ENCODE assay signal across 9 mouse cellular contexts in the genomic region with DNA sequence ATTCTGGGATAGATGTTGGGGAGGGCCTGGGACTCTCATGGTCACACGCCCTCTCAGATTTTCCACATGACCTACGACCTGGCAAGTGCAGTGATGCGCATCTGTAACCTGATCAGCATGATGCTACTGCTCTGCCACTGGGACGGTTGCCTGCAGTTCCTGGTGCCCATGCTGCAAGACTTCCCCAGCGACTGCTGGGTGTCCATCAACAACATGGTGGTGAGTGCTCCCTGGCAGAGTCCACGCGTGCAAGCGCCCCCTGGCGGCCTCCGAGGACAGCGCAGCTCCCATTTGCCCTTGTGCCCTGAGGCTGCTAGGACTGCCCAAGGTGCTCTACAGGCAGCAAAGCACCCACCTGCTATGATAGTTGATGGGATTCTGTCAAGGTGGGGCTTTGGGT. TPM values are rescaled to one million over a fixed set of nuclear protein-coding genes. Genes with fewer than 3 reads are reported as not detected.
DNase-seq lines count a peak whose midpoint lies in the region; ATAC-seq and TF ChIP-seq lines count a peak whose summit lies in the region.
"Had no signal": no experiment of that assay in that cellular context is flagged by ENCODE, and none has a peak within 500 bp of the region (broad histone marks: within the 10 kb centered on the region; RNA-seq: fewer than 3 reads in every experiment).

No protein-coding gene starts in this region.

- H3K4me1 ChIP-seq in hindbrain, embryonic 10.5 days (replicated peaks): peaks cover 30% of the 10 kb centered on the region
- peaks cover 7% of the 10 kb centered on the region for H3K4me1 ChIP-seq in hindbrain, embryonic 13.5 days (replicated peaks)
- no peaks in the 10 kb centered on the region for H3K4me1 ChIP-seq in G1E (ENCODE audit: insufficient read depth, low read depth, low read length)
- peaks cover 4% of the 10 kb centered on the region for H3K4me1 ChIP-seq in cortical plate, adult 2 months (ENCODE audit: control insufficient read depth, insufficient read depth, low read length)
- H3K4me1 ChIP-seq: embryonic facial prominence, embryonic 13.5 days had no signal

- no peak overlapping the region for H3K4me3 ChIP-seq in hindbrain, embryonic 10.5 days
- no peak overlapping the region for H3K4me3 ChIP-seq in hindbrain, embryonic 13.5 days
- H3K4me3 ChIP-seq in G1E (ENCODE audit: low read depth, low read length): no peak overlapping the region
- no peak overlapping the region for H3K4me3 ChIP-seq in cortical plate, adult 2 months (ENCODE audit: insufficient read depth, low read length)
- H3K4me3 ChIP-seq: embryonic facial prominence, embryonic 13.5 days had no signal

- no peak for ATAC-seq in hindbrain, embryonic 13.5 days (ENCODE audit: low FRiP score)
- ATAC-seq in G1E (ENCODE audit: extremely low read depth, insufficient number of reproducible peaks, low FRiP score, poor library complexity, severe bottlenecking): no peak
- ATAC-seq in activated CD4-positive, CD25-positive, alpha-beta regulatory T cell, adult 4 months: no peak

- H3K27me3 ChIP-seq in hindbrain, embryonic 10.5 days (ENCODE audit: insufficient read depth, poor library complexity, severe bottlenecking): no peaks in the 10 kb centered on the region
- no peaks in the 10 kb centered on the region for H3K27me3 ChIP-seq in hindbrain, embryonic 13.5 days
- H3K27me3 ChIP-seq in G1E (ENCODE audit: insufficient read depth, low read length): peaks cover 60% of the 10 kb centered on the region

- no peaks in the 10 kb centered on the region for H3K36me3 ChIP-seq in hindbrain, embryonic 10.5 days
- peaks cover 4% of the 10 kb centered on the region; the same call in 1 of the 2 replicates for H3K36me3 ChIP-seq in hindbrain, embryonic 13.5 days
- no peaks in the 10 kb centered on the region for H3K36me3 ChIP-seq in G1E (replicated peaks)
- H3K36me3 ChIP-seq: embryonic facial prominence, embryonic 13.5 days had no signal

- no peak for TF ChIP-seq POLR2A in cortical plate, adult 2 months (IDR thresholded peaks at IDR 0.05; ENCODE audit: extremely low read depth, insufficient read depth, low read length)

- H3K4me2 ChIP-seq in hindbrain, embryonic 13.5 days: no peak overlapping the region
- H3K4me2 ChIP-seq: embryonic facial prominence, embryonic 13.5 days had no signal

- no peak overlapping the region for H3K9ac ChIP-seq in hindbrain, embryonic 13.5 days
- H3K9ac ChIP-seq: embryonic facial prominence, embryonic 13.5 days had no signal

- WGBS in hindbrain, embryonic 10.5 days: 29% methylated on average over 11 of the region's 11 CpGs
- 35% methylated on average over 11 of the region's 11 CpGs for WGBS in hindbrain, embryonic 13.5 days

- H3K27ac ChIP-seq in hindbrain, embryonic 10.5 days: no peak overlapping the region
- H3K27ac ChIP-seq in hindbrain, embryonic 13.5 days: no peak overlapping the region
- H3K27ac ChIP-seq in cortical plate, adult 2 months (ENCODE audit: insufficient read depth, low read length): no peak overlapping the region
- H3K27ac ChIP-seq: embryonic facial prominence, embryonic 13.5 days had no signal

- DNase-seq in hindbrain, embryonic 10.5 days (ENCODE audit: low spot score): peak; percentile 50
- peak; percentile 54 for DNase-seq in G1E (ENCODE audit: low spot score)
- DNase-seq in kidney, postnatal 14 days: peak; percentile 55
- DNase-seq in mesoderm, embryonic 11.5 days (ENCODE audit: low read depth, low spot score): peak; percentile 28
- no peak for DNase-seq in layer of hippocampus, adult 9-11 months

- peak; percentile 91 for TF ChIP-seq CTCF in G1E (IDR thresholded peaks at IDR 0.05; ENCODE audit: low read depth, low read length)
- peak; percentile 41; the same call in 1 of the 2 replicates for TF ChIP-seq CTCF in cortical plate, adult 2 months (IDR thresholded peaks at IDR 0.05; ENCODE audit: extremely low read depth, insufficient read depth, low read length)

- H3K9me3 ChIP-seq in hindbrain, embryonic 10.5 days: 0 out of 2 replicates have a peak, but pooled peaks cover 3% of the 10 kb centered on the region
- H3K9me3 ChIP-seq in hindbrain, embryonic 13.5 days: no peaks in the 10 kb centered on the region; the same call in 1 of the 2 replicates
- 0 out of 2 replicates have a peak, but pooled peaks cover 4% of the 10 kb centered on the region for H3K9me3 ChIP-seq in G1E (replicated peaks)
- H3K9me3 ChIP-seq: embryonic facial prominence, embryonic 13.5 days had no signal

RNA-seq across cellular contexts. Expression of a gene that starts 9.7 kb away (rescaled TPM):
- 0.08 and 0.11 TPM in 2 replicates for polyA plus RNA-seq in hindbrain, embryonic 10.5 days (2016; fragmentation: Nextera tagmentation; extraction: Ambion mirVana)
- 0.43 and 0.64 TPM in 2 replicates for polyA plus RNA-seq in hindbrain, embryonic 13.5 days (2015; fragmentation: Nextera tagmentation; extraction: Ambion mirVana)
- total RNA-seq in G1E (2014; fragmentation: Nextera tagmentation) (0.29 TPM in 1 of 2 replicates, not detected in the other), G1E (2017) (0.11 and 0.17 TPM in 2 replicates)
- polyA plus RNA-seq in G1E (2012): 0.27 and 0.47 TPM in 2 replicates
- polyA plus RNA-seq in cortical plate, adult 2 months (2012; rRNA removed): 123 and 128 TPM in 2 replicates
- not detected for polyA plus RNA-seq in activated CD4-positive, CD25-positive, alpha-beta regulatory T cell, adult 4 months (2017; shearing (Covaris generic))

RNA-seq across cellular contexts. Expression of a gene that starts 20.3 kb away (rescaled TPM):
- 47.3 and 51.6 TPM in 2 replicates for polyA plus RNA-seq in hindbrain, embryonic 10.5 days (2016; fragmentation: Nextera tagmentation; extraction: Ambion mirVana)
- polyA plus RNA-seq in hindbrain, embryonic 13.5 days (2015; fragmentation: Nextera tagmentation; extraction: Ambion mirVana): 37.1 and 42.4 TPM in 2 replicates
- 44.5 and 50.5 TPM in 2 replicates for total RNA-seq in G1E (2014; fragmentation: Nextera tagmentation)
- total RNA-seq in G1E (2017): 16.7 and 17.1 TPM in 2 replicates
- polyA plus RNA-seq in G1E (2012): 45.3 and 45.5 TPM in 2 replicates
- 51.6 and 54.9 TPM in 2 replicates for polyA plus RNA-seq in cortical plate, adult 2 months (2012; rRNA removed)
- polyA plus RNA-seq in activated CD4-positive, CD25-positive, alpha-beta regulatory T cell, adult 4 months (2017; shearing (Covaris generic)): 10 to 100 TPM; 13.6 to 21.4 TPM

RNA-seq across cellular contexts. Expression of a gene that starts 21.8 kb away (rescaled TPM):
- polyA plus RNA-seq in hindbrain, embryonic 10.5 days (2016; fragmentation: Nextera tagmentation; extraction: Ambion mirVana): 657 and 686 TPM in 2 replicates
- polyA plus RNA-seq in hindbrain, embryonic 13.5 days (2015; fragmentation: Nextera tagmentation; extraction: Ambion mirVana): 690 and 717 TPM in 2 replicates
- total RNA-seq in G1E (2014; fragmentation: Nextera tagmentation): 742 and 832 TPM in 2 replicates
- total RNA-seq in G1E (2017): 308 and 330 TPM in 2 replicates
- 872 and 1,137 TPM in 2 replicates for polyA plus RNA-seq in G1E (2012)
- polyA plus RNA-seq in cortical plate, adult 2 months (2012; rRNA removed): 1,018 and 1,074 TPM in 2 replicates
- polyA plus RNA-seq in activated CD4-positive, CD25-positive, alpha-beta regulatory T cell, adult 4 months (2017; shearing (Covaris generic)): 100 to 1,000 TPM; 135 to 157 TPM

RNA-seq across cellular contexts. Expression of a gene that starts 28.8 kb away (rescaled TPM):
- 0.12 and 0.55 TPM in 2 replicates for polyA plus RNA-seq in hindbrain, embryonic 10.5 days (2016; fragmentation: Nextera tagmentation; extraction: Ambion mirVana)
- 1.00 and 2.1 TPM in 2 replicates for polyA plus RNA-seq in hindbrain, embryonic 13.5 days (2015; fragmentation: Nextera tagmentation; extraction: Ambion mirVana)
- total RNA-seq in G1E (2014; fragmentation: Nextera tagmentation): not detected in 2 replicates
- total RNA-seq in G1E (2017): 0.44 TPM in 1 of 2 replicates, not detected in the other
- polyA plus RNA-seq in G1E (2012): not detected in 2 replicates
- polyA plus RNA-seq in cortical plate, adult 2 months (2012; rRNA removed): 6.5 and 9.7 TPM in 2 replicates
- not detected for polyA plus RNA-seq in activated CD4-positive, CD25-positive, alpha-beta regulatory T cell, adult 4 months (2017; shearing (Covaris generic))

RNA-seq across cellular contexts. Expression of a gene that starts 37.3 kb away (rescaled TPM):
- 0.75 and 1.2 TPM in 2 replicates for polyA plus RNA-seq in hindbrain, embryonic 10.5 days (2016; fragmentation: Nextera tagmentation; extraction: Ambion mirVana)
- polyA plus RNA-seq in hindbrain, embryonic 13.5 days (2015; fragmentation: Nextera tagmentation; extraction: Ambion mirVana): 1.1 and 1.4 TPM in 2 replicates
- total RNA-seq in G1E (2014; fragmentation: Nextera tagmentation) (not detected in 2 replicates), G1E (2017) (0.33 and 0.46 TPM in 2 replicates)
- polyA plus RNA-seq in G1E (2012): 0.19 and 0.28 TPM in 2 replicates
- 1.1 and 1.4 TPM in 2 replicates for polyA plus RNA-seq in cortical plate, adult 2 months (2012; rRNA removed)
- under 1 TPM; 0.52 to 0.62 TPM for polyA plus RNA-seq in activated CD4-positive, CD25-positive, alpha-beta regulatory T cell, adult 4 months (2017; shearing (Covaris generic))

Comparison
In these comparisons a context has a peak if more than half of its experiments do, and no peak if none do; other contexts are left out.
1. RNA of a gene that starts 9.7 kb away (polyA plus RNA-seq): 123 to 128 TPM in cortical plate, adult 2 months; 0.43 to 0.64 TPM in hindbrain, embryonic 13.5 days, 0.27 to 0.47 TPM in G1E, 0.08 to 0.11 TPM in hindbrain, embryonic 10.5 days and not detected in activated CD4-positive, CD25-positive, alpha-beta regulatory T cell, adult 4 months; every median in the first group is over 10 times any median in the second.